Mouse (Mus musculus) adrenal gland, adult 2 months (tissue): ENCODE results near the gene Lctl. TPM values are rescaled to one million over a fixed set of nuclear protein-coding genes. Genes with fewer than 3 reads are reported as not detected.
"Not testable (repeated sequence)": the region's sequence is repeated elsewhere in the genome, so short reads cannot be mapped to it uniquely, and the experiment has no call there.

Experiments
- DNase-seq: peaks from one replicate; pipeline ENCODE4 v3.0.0; 2021
- polyA plus RNA-seq: library from polyadenylated mRNA; depleted of rRNA; stranded (reverse); fragments of >200 nt; gene quantifications from 2 replicates; pipeline ENCODE4 v1.2.3, GENCODE M21; 2012
- total RNA-seq, 2 experiments: library from RNA; stranded (reverse); gene quantifications; 2 replicates each; pipeline ENCODE4 v1.2.3; 2021

Lctl gene
- total and polyA plus RNA-seq, 3 experiments: 0.55 to 10.6 (median 0.72) TPM

- DNase-seq: peak; percentile 68
Measured at GRCm38 (mm10) chr9:64119898-64120297, 3.0 kb downstream of the Lctl start.

GRCm38 (mm10) chr9:64120584-64121277 is 3.8 kb downstream of the Lctl start:
- DNase-seq: peak; percentile 69

GRCm38 (mm10) chr9:64122601-64123000 is 5.7 kb downstream of the Lctl start:
- no peak for DNase-seq

GRCm38 (mm10) chr9:64124846-64125245 is 7.9 kb downstream of the Lctl start:
- DNase-seq: peak; percentile 62

- DNase-seq: no peak
Measured at GRCm38 (mm10) chr9:64125307-64125706, 8.4 kb downstream of the Lctl start.

GRCm38 (mm10) chr9:64126121-64126520 is 9.2 kb downstream of the Lctl start:
- DNase-seq: no peak

- no peak for DNase-seq
Measured at GRCm38 (mm10) chr9:64131623-64132022, 14.7 kb downstream of the Lctl start.

- not testable (repeated sequence) for DNase-seq
Measured at GRCm38 (mm10) chr9:64138896-64139295, 21.9 kb downstream of the Lctl start.

- no peak for DNase-seq
Measured at GRCm38 (mm10) chr9:64139879-64140278, 22.9 kb downstream of the Lctl start.

GRCm38 (mm10) chr9:64156641-64157040 is 39.7 kb downstream of the Lctl start:
- DNase-seq: no peak

GRCm38 (mm10) chr9:64160471-64160870 is 43.5 kb downstream of the Lctl start:
- peak; percentile 76 for DNase-seq

- DNase-seq: not testable (repeated sequence)
Measured at GRCm38 (mm10) chr9:64169967-64170366, 53.0 kb downstream of the Lctl start.

- no peak for DNase-seq
Measured at GRCm38 (mm10) chr9:64172145-64172815, 55.3 kb downstream of the Lctl start.

- DNase-seq: peak; percentile 79
Measured at GRCm38 (mm10) chr9:64172816-64173665, 56.1 kb downstream of the Lctl start, which contains the start of the genes Zwilch and Rpl4. Gene Zwilch (minus strand): TSS chr9:64173104. Gene Rpl4 (plus strand): TSS chr9:64173375.

GRCm38 (mm10) chr9:64173666-64174220 is 56.8 kb downstream of the Lctl start:
- no peak for DNase-seq

GRCm38 (mm10) chr9:64174341-64174740 is 57.4 kb downstream of the Lctl start:
- no peak for DNase-seq

- no peak for DNase-seq
Measured at GRCm38 (mm10) chr9:64174766-64175165, 57.8 kb downstream of the Lctl start.

GRCm38 (mm10) chr9:64175378-64175777 is 58.4 kb downstream of the Lctl start:
- no peak for DNase-seq

GRCm38 (mm10) chr9:64178610-64178973 is 61.6 kb downstream of the Lctl start:
- no peak for DNase-seq

GRCm38 (mm10) chr9:64178974-64179646 is 62.2 kb downstream of the Lctl start, which contains the start of gene Snapc5:
Gene Snapc5 (plus strand): TSS chr9:64179274.
- peak; percentile 92 for DNase-seq

GRCm38 (mm10) chr9:64183295-64183694 is 66.3 kb downstream of the Lctl start:
- not testable (repeated sequence) for DNase-seq
